Mouse (Mus musculus): ENCODE measurements around the gene Nxn. TPM values are rescaled to one million over a fixed set of nuclear protein-coding genes. Genes with fewer than 3 reads are reported as not detected.

Nxn gene
- polyA plus RNA-seq, 1 experiment: 0.35 TPM

DNA sequence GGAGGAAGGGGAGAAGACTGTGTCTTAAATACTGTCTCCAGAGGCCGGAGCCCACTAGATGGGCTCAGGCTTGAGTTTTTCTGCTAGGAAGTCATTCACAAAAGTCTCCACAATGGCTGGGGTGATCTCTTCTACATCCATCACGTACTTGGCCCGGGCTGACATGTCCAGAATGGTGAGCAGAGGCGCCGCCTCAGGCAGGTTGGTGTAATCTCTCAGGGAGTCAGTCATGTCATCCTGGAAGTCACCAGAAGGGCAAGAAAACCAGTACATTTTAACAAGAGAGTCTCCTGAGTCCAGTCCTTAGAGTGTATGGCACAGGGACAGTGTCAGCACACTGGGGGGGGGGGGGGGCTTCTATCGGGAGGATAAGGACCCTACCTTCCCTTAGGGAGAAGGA lies 140.4 kb downstream of the Nxn start:
- Histone ChIP-seq H3K27ac (ENCODE audit: insufficient read depth, low read depth, low read length) (no peak overlapping the region), H3K4me1 (ENCODE audit: control insufficient read depth, insufficient read depth, low read length) (no peaks in the 10 kb centered on the region; the same call in 1 of the 2 replicates), H3K4me3 (ENCODE audit: insufficient read depth, low read length) (no peak overlapping the region)
- TF ChIP-seq POLR2A (IDR thresholded peaks at IDR 0.05; ENCODE audit: borderline replicate concordance, low read depth, low read length) (no peak), CTCF (IDR thresholded peaks at IDR 0.05; ENCODE audit: low read depth, low read length) (no peak)

DNA sequence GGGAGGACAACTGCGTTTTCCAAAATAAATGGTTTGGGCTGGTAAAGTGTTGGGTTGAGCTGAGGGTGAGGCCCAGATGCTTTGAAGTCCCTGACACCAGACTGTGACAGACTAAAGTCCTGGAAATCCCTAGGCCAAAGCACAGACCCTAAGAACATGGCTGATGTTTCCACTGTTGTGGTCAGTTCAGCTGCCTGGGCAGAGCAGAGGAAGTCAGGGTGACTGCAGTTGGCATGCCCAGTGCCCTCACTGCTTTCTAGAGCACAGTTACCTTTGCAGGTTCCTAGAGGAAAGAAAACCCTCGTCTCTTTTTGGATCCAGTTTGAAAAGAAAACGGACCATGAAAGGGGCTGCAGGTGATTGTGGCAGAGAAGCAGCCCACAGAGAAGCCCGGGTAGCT lies 141.6 kb downstream of the Nxn start:
- H3K27ac ChIP-seq (ENCODE audit: insufficient read depth, low read depth, low read length): no peak overlapping the region
- TF ChIP-seq POLR2A (IDR thresholded peaks at IDR 0.05; ENCODE audit: borderline replicate concordance, low read depth, low read length) (no peak), CTCF (IDR thresholded peaks at IDR 0.05; ENCODE audit: low read depth, low read length) (no peak)
- no peaks in the 10 kb centered on the region; the same call in 1 of the 2 replicates for H3K4me1 ChIP-seq (ENCODE audit: control insufficient read depth, insufficient read depth, low read length)
- H3K4me3 ChIP-seq (ENCODE audit: insufficient read depth, low read length): no peak overlapping the region

DNA sequence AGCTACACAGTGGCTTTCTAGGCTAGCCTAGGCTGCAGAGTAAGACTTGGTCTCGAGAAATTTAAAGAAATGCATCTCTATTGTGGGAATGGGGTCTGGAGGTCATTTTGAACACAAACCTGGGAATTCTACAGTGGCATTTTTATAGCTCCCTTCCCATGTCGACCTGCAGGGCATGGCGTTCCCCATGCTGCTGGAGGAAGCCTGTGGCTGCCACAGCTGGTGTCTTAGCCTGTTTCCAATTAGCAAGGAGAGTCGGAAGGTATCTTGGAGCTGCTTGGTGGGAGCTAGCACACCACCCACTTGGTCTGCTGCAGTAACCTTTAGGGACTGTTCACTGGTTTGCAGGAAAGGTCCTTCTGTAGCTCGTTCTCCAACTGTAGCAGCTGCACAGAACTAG lies 142.8 kb downstream of the Nxn start:
- TF ChIP-seq CTCF (IDR thresholded peaks at IDR 0.05; ENCODE audit: low read depth, low read length) (no peak), POLR2A (IDR thresholded peaks at IDR 0.05; ENCODE audit: borderline replicate concordance, low read depth, low read length) (no peak)
- H3K27ac ChIP-seq (ENCODE audit: insufficient read depth, low read depth, low read length): no peak overlapping the region
- no peaks in the 10 kb centered on the region for H3K4me1 ChIP-seq (ENCODE audit: control insufficient read depth, insufficient read depth, low read length)
- H3K4me3 ChIP-seq (ENCODE audit: insufficient read depth, low read length): no peak overlapping the region

DNA sequence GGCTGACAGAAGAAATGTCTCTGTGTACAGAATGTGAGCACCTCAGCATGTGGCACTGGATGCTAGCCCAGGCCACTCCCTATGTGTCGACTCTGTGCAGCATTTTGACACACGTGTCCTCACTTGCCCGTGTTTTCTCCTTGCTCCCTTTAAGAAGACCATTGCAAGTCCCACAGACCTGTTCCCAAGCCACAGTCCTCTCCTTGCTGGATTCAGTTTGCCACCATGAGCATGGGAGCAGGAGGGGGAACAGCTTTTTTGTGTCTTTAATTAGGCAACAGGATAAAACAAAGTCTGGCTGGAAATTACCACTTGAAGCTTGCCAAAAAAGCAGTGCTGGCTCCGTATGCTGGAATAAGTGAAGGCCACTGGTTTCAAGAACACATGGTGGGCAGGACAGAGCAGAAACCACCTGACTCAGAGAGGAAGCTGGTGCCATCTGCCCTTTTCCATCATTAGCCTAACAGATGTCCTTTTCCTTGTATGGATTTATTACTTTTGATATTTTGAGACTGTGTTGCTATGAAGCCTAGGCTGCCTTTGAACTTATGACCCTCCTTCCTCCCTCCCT lies 143.4 kb downstream of the Nxn start:
- TF ChIP-seq CTCF (IDR thresholded peaks at IDR 0.05; ENCODE audit: low read depth, low read length) (no peak), POLR2A (IDR thresholded peaks at IDR 0.05; ENCODE audit: borderline replicate concordance, low read depth, low read length) (no peak)
- no peak overlapping the region for H3K4me3 ChIP-seq (ENCODE audit: insufficient read depth, low read length)
- no peaks in the 10 kb centered on the region for H3K4me1 ChIP-seq (ENCODE audit: control insufficient read depth, insufficient read depth, low read length)
- no peak overlapping the region for H3K27ac ChIP-seq (ENCODE audit: insufficient read depth, low read depth, low read length)

DNA sequence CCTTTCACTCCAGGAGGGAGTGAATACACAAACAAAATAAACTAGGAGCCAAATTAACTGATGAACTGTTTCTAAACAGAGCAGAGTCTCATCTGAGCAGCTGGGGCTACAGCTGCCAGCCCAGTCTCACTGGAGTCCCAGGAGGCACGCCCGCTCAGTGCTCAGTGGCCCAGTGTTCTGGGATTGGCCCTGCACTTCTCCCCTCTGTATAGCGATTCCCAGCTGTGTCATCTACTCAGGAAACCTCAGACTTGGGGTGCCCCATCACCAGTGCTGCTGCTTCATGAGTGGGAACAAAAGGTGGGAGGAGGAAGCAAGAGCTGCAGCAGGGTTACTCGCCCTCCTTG lies 145.0 kb downstream of the Nxn start:
- Histone ChIP-seq H3K4me1 (ENCODE audit: control insufficient read depth, insufficient read depth, low read length) (no peaks in the 10 kb centered on the region), H3K27ac (ENCODE audit: insufficient read depth, low read depth, low read length) (no peak overlapping the region), H3K4me3 (ENCODE audit: insufficient read depth, low read length) (no peak overlapping the region)
- TF ChIP-seq CTCF (IDR thresholded peaks at IDR 0.05; ENCODE audit: low read depth, low read length) (no peak), POLR2A (IDR thresholded peaks at IDR 0.05; ENCODE audit: borderline replicate concordance, low read depth, low read length) (no peak)

DNA sequence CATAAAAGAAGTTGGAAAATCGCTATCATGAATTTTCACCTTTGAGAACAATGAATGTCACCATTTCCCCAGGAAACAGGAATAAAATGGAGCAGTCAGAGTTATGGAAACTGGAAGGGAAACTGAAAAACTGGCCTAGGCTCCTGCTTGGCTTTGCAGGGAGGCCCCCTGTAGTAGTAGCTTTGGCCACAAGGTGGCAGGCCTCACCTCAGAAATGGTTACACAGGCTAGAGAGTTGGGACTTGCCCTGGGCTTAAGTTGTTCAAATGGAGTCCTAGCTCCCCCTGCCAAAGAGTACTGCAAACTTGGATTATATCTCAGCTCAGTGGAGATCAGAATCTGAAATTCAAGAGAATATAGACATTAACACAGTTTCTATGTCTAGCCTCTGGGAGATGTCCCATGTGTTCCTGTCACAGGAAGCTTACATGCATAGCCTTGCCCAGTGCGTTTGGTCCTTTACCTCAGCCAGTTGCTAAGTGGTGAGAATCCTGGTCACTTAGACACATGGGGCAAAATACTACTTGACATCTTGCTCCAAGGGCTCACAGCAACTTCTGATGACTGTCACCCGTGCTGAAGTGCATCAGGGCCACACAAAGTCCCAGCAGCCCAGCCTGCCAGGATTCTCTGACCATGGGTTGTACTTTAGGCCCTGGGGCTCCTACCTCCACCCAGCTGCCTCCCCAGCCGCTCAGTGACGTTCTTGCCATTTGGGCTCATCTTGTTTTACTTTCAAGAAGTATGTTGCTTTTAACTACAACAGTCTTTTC lies 145.6 kb downstream of the Nxn start:
- H3K27ac ChIP-seq (ENCODE audit: insufficient read depth, low read depth, low read length): no peak overlapping the region
- TF ChIP-seq CTCF (IDR thresholded peaks at IDR 0.05; ENCODE audit: low read depth, low read length) (peak; percentile 77), POLR2A (IDR thresholded peaks at IDR 0.05; ENCODE audit: borderline replicate concordance, low read depth, low read length) (no peak)
- H3K4me1 ChIP-seq (ENCODE audit: control insufficient read depth, insufficient read depth, low read length): no peaks in the 10 kb centered on the region
- no peak overlapping the region for H3K4me3 ChIP-seq (ENCODE audit: insufficient read depth, low read length)

DNA sequence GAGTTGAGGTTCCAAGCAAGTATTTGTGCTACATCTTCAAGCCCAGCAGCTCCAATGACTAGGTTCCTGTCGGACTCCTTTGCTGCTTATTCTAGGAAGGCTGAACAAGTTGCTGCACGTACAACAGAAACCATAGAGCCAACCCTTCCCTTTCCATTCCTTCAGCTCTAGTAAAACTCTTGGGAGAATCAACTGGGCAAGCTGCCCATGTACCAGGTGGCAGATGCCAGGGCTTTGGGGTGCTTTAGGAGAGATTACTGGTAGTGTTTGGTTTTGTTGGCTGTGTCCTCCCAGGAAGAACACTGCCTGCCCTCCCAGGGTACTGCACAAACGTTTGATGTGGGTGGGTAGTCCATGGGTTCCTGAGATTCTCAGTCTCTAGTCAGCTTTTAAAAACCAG lies 146.9 kb downstream of the Nxn start:
- no peak overlapping the region for H3K27ac ChIP-seq (ENCODE audit: insufficient read depth, low read depth, low read length)
- TF ChIP-seq CTCF (IDR thresholded peaks at IDR 0.05; ENCODE audit: low read depth, low read length): no peak
- no peak for TF ChIP-seq POLR2A (IDR thresholded peaks at IDR 0.05; ENCODE audit: borderline replicate concordance, low read depth, low read length)

DNA sequence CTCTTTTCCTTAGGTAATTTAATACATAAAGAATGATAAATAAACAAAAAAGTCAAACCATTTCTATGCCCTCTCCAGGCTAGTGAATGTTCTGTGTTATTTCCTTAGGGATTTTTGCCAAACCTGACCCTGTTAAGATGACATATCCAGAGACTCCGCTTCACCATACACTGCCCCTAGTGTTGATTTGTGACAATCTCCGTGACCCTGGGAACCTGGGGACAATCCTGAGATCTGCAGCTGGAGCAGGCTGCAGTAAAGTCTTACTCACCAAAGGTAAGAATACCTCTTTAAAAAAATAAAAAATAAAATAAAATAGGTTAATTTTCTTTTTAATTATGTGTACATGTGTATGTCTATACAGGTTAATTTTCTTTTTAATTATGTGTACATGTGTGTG lies 151.7 kb downstream of the Nxn start:
- Histone ChIP-seq H3K27ac (ENCODE audit: insufficient read depth, low read depth, low read length) (no peak overlapping the region), H3K4me3 (ENCODE audit: insufficient read depth, low read length) (no peak overlapping the region), H3K4me1 (ENCODE audit: control insufficient read depth, insufficient read depth, low read length) (peaks cover 3% of the 10 kb centered on the region)
- TF ChIP-seq POLR2A (IDR thresholded peaks at IDR 0.05; ENCODE audit: borderline replicate concordance, low read depth, low read length) (no peak), CTCF (IDR thresholded peaks at IDR 0.05; ENCODE audit: low read depth, low read length) (no peak)

More for the DNA sequence above, 146.9 kb downstream of the Nxn start:
- Histone ChIP-seq H3K4me1 (ENCODE audit: control insufficient read depth, insufficient read depth, low read length) (no peaks in the 10 kb centered on the region), H3K4me3 (ENCODE audit: insufficient read depth, low read length) (no peak overlapping the region)

DNA sequence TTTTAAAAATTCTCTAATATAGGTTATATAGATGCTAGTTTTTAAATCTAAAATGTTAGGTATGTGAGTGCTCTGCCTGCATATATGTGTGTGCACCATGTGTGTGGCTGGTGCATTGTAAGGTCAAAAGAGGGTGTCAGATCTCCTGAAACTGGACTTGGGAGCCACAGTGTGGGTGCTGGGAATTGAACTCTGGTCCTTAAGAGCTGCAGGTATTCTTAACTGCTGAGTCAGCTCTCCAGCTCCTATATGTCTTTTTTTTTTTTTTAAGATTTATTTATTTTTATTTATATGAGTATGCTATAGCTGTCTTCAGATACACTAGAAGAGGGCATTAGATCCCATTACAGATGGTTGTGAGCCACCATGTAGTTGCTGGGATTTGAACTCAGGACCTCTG lies 152.5 kb downstream of the Nxn start:
- H3K4me1 ChIP-seq (ENCODE audit: control insufficient read depth, insufficient read depth, low read length): peaks cover 3% of the 10 kb centered on the region
- TF ChIP-seq CTCF (IDR thresholded peaks at IDR 0.05; ENCODE audit: low read depth, low read length) (no peak), POLR2A (IDR thresholded peaks at IDR 0.05; ENCODE audit: borderline replicate concordance, low read depth, low read length) (no peak)
- H3K27ac ChIP-seq (ENCODE audit: insufficient read depth, low read depth, low read length): no peak overlapping the region
- no peak overlapping the region for H3K4me3 ChIP-seq (ENCODE audit: insufficient read depth, low read length)

DNA sequence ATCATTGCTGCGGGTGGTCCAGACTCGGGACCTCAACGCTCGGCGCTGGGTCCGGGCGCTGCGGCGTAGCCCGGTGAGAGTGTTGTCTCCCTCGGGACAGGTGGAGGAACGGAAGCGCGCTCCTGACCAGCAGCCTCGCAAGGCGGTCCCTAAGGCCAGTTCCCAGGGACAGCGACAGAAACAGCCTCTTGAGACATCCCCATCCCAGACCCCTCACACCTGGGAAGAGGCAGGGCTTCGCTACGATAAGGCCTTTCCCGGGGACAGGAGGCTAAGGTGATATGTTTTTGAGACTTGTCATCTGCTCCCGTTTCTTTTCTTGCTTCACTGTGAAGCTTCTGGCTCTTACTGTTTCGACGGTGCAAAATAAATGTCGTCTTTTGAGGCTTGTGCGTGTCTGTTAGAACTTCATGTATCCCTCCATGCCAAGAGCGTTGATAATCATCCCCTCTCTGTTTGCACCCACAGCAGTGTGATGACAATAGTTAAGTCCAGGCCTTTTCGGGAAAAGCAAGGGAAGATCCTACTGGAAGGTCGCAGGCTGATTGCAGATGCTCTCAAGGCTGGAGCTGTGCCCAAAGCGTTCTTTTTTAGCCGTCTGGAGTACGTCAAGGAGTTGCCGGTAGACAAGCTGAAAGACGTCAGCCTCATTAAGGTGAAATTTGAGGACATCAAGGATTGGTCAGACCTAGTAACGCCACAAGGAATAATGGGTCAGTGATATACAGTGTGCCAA lies 155.0 kb downstream of the Nxn start:
- H3K4me3 ChIP-seq (ENCODE audit: insufficient read depth, low read length): peak overlapping the region; percentile 85
- peaks cover 3% of the 10 kb centered on the region for H3K4me1 ChIP-seq (ENCODE audit: control insufficient read depth, insufficient read depth, low read length)
- no peak overlapping the region for H3K27ac ChIP-seq (ENCODE audit: insufficient read depth, low read depth, low read length)
- TF ChIP-seq CTCF (IDR thresholded peaks at IDR 0.05; ENCODE audit: low read depth, low read length) (no peak), POLR2A (IDR thresholded peaks at IDR 0.05; ENCODE audit: borderline replicate concordance, low read depth, low read length) (no peak)
